Mouse (Mus musculus) granulocyte monocyte progenitor cell, adult 5-6 weeks (primary cell): ENCODE measurements around the gene Sgpl1. TPM values are rescaled to one million over a fixed set of nuclear protein-coding genes. Genes with fewer than 3 reads are reported as not detected.
A peak's percentile ranks its signal among the peaks of the same experiment; 100 is the strongest.

Source experiments
- ATAC-seq: replicated peaks from 2 replicates; pipeline ENCODE4 v1.8.0; 2016; ENCODE audit warnings: mild to moderate bottlenecking, moderate TSS enrichment, inconsistent platforms; ENCODE audit not compliant: poor library complexity, severe bottlenecking
- total RNA-seq, 2 experiments: library from RNA; stranded (forward) in 1 of 2; stranded (reverse) in 1 of 2; fragments of 200-712, 200-1000 nt in 1 of 2; fragments of >200 nt in 1 of 2; fragmentation: Nextera tagmentation in 1 of 2; gene quantifications; 2 replicates each; pipeline ENCODE4 v1.2.3; 2014 to 2017

Sgpl1 gene
- total RNA-seq, 2 experiments from 2014 or later, result 44.5 to 48.2 TPM

- no peak for ATAC-seq
Observed at GRCm38 (mm10) chr10:61158594-61158993, 11.1 kb upstream of the Sgpl1 start.

GRCm38 (mm10) chr10:61156453-61156852 lies 8.9 kb upstream of the Sgpl1 start:
- peak; percentile 92 for ATAC-seq

- no peak for ATAC-seq
Observed at GRCm38 (mm10) chr10:61155611-61156010, 8.1 kb upstream of the Sgpl1 start.

- no peak for ATAC-seq
Observed at GRCm38 (mm10) chr10:61152131-61152530, 4.6 kb upstream of the Sgpl1 start.

GRCm38 (mm10) chr10:61150616-61151015 lies 3.1 kb upstream of the Sgpl1 start:
- no peak for ATAC-seq

GRCm38 (mm10) chr10:61149476-61149875 lies 2.0 kb upstream of the Sgpl1 start:
- ATAC-seq, result no peak

- peak; percentile 23 for ATAC-seq
Observed at GRCm38 (mm10) chr10:61146807-61147156, 721 bp downstream of the Sgpl1 start.

GRCm38 (mm10) chr10:61146119-61146806 lies 1.2 kb downstream of the Sgpl1 start:
- peak; percentile 60 for ATAC-seq

GRCm38 (mm10) chr10:61145766-61146118 lies 1.8 kb downstream of the Sgpl1 start:
- no peak for ATAC-seq

GRCm38 (mm10) chr10:61143343-61143742 lies 4.2 kb downstream of the Sgpl1 start:
- no peak for ATAC-seq

- no peak for ATAC-seq
Observed at GRCm38 (mm10) chr10:61137567-61137966, 9.9 kb downstream of the Sgpl1 start.

GRCm38 (mm10) chr10:61135226-61135839 lies 12.2 kb downstream of the Sgpl1 start:
- peak; percentile 96 for ATAC-seq

GRCm38 (mm10) chr10:61134041-61134440 lies 13.5 kb downstream of the Sgpl1 start:
- ATAC-seq, result peak; percentile 44

- ATAC-seq, result no peak
Observed at GRCm38 (mm10) chr10:61130959-61131358, 16.5 kb downstream of the Sgpl1 start.

- ATAC-seq, result no peak
Observed at GRCm38 (mm10) chr10:61128701-61129365, 18.7 kb downstream of the Sgpl1 start.

GRCm38 (mm10) chr10:61124462-61124861 lies 23.0 kb downstream of the Sgpl1 start:
- no peak for ATAC-seq

GRCm38 (mm10) chr10:61123276-61123913 lies 24.1 kb downstream of the Sgpl1 start:
- no peak for ATAC-seq

GRCm38 (mm10) chr10:61121732-61122131 lies 25.8 kb downstream of the Sgpl1 start:
- ATAC-seq, result peak; percentile 70

GRCm38 (mm10) chr10:61114246-61114720 lies 33.2 kb downstream of the Sgpl1 start:
- peak; percentile 91 for ATAC-seq

GRCm38 (mm10) chr10:61103564-61104114 lies 43.9 kb downstream of the Sgpl1 start:
- no peak for ATAC-seq

GRCm38 (mm10) chr10:61091866-61092265 lies 55.6 kb downstream of the Sgpl1 start:
- no peak for ATAC-seq
